Mouse (Mus musculus) bone marrow, adult 2 months (tissue): Measurements from ENCODE around the gene Lgals2. TPM values are rescaled to one million over a fixed set of nuclear protein-coding genes. Genes with fewer than 3 reads are reported as not detected.
A peak's percentile ranks its signal among the peaks of the same experiment; 100 is the strongest.
"Not testable (repeated sequence)": the region's sequence is repeated elsewhere in the genome, so short reads cannot be mapped to it uniquely, and the experiment has no call there.

Source experiments
- H3K27ac ChIP-seq: fragments of 200-500 bp; 2 replicates; pipeline ENCODE4 v1.5.1; 2012; ENCODE audit warnings: low read depth, mild to moderate bottlenecking, control low read depth, inconsistent platforms, low read length; ENCODE audit not compliant: control insufficient read depth, poor library complexity, insufficient read depth
- H3K4me1 ChIP-seq: fragments of 200-500 bp; 2 replicates; pipeline ENCODE4 v1.6.1; 2011; ENCODE audit warnings: low read length; ENCODE audit not compliant: control insufficient read depth, insufficient read depth
- H3K4me3 ChIP-seq: fragments of 200-500 bp; replicated peaks from 2 replicates; pipeline ENCODE3; 2011; ENCODE audit warnings: mild to moderate bottlenecking, low read depth, low read length, control low read depth; ENCODE audit not compliant: control insufficient read depth
- CTCF ChIP-seq: fragments of 200-500 bp; IDR thresholded peaks from 2 replicates; pipeline ENCODE4 v1.5.1; 2011; ENCODE audit warnings: low read length, control low read depth; ENCODE audit not compliant: control insufficient read depth, insufficient read depth
- POLR2A ChIP-seq: fragments of 200-500 bp; IDR thresholded peaks from 2 replicates; pipeline ENCODE4 v1.6.1; 2011; ENCODE audit warnings: low read depth, mild to moderate bottlenecking, control low read depth, low read length, borderline replicate concordance; ENCODE audit not compliant: control insufficient read depth
- WGBS: fragments of 180-500 bp; shearing (Covaris S2); methylation state at CpG from one replicate; pipeline ENCODE4 v1.1.7; 2018; 5-methylcytosine and 5-hydroxymethylcytosine counted together
- polyA plus RNA-seq: library from polyadenylated mRNA; stranded (reverse); fragments of >200 nt; gene quantifications from 2 replicates; pipeline ENCODE4 v1.2.4, GENCODE M21; 2011; ENCODE audit warnings: low replicate concordance; ENCODE audit not compliant: missing spikeins, insufficient read depth, insufficient read length

The Lgals2 gene
- polyA plus RNA-seq, 1 experiment: not detected

DNA sequence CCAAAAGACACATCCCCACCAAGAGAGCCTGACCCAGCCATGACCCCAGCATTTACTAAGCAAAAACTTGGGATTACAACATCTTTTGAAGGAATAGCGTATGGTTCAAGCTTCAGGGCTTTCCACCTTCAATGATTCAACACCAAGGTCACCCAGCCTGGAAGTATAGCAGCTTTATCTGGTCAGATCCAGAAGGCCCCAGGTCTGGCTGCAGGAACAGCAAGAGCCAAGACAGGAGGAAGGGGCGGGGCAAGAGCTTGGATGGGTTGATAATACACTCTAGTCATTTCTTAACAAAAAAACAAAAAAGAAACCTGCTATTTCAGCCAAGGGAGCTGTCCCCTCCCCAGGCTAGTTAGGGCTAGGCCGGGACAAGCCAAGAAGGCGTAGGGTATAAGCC lies 42.2 kb upstream of the Lgals2 start:
- H3K4me1 ChIP-seq: peaks cover 23% of the 10 kb centered on the region
- no peak for TF ChIP-seq CTCF
- TF ChIP-seq POLR2A: no peak
- H3K27ac ChIP-seq: no peak overlapping the region
- WGBS: 49% methylated on average over 4 of the region's 4 CpGs
- H3K4me3 ChIP-seq: no peak overlapping the region

- 18% methylated on average over 3 of the region's 3 CpGs for WGBS
- Histone ChIP-seq H3K4me3 (no peak overlapping the region), H3K4me1 (peaks cover 23% of the 10 kb centered on the region), H3K27ac (peak overlapping the region; percentile 64)
- no peak for TF ChIP-seq POLR2A
- TF ChIP-seq CTCF: no peak
Measured at GRCm38 (mm10) chr15:78896149-78896548, 40.8 kb upstream of the Lgals2 start.

GRCm38 (mm10) chr15:78895741-78896140 lies 40.4 kb upstream of the Lgals2 start:
- H3K4me3 ChIP-seq: no peak overlapping the region
- TF ChIP-seq POLR2A (no peak), CTCF (no peak)
- WGBS: 8% methylated on average over 2 of the region's 2 CpGs
- H3K4me1 ChIP-seq: peaks cover 23% of the 10 kb centered on the region
- H3K27ac ChIP-seq: peak overlapping the region; percentile 64

DNA sequence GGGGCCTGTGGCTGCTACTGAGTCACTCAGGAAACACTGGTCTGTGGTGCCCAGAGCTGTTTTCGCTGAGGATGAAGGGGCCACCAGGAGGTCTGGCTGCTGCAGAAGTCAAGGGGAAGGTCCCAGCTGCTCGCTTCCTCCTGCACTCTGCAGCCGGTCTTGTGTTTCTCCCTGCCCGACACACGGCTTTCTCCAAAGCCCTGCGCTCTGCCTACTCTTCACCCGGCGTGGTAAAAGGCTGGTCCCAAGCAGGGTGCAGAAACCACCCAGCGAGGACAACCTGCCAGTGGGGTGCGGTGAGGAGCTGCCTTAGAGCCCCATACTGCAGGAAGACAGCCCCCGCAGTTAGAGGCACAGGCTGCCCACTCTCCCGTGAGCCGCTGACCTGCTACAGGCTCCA lies 39.4 kb upstream of the Lgals2 start:
- no peak overlapping the region for H3K4me3 ChIP-seq
- WGBS: 10% methylated on average over 13 of the region's 13 CpGs
- TF ChIP-seq CTCF (no peak), POLR2A (no peak)
- H3K4me1 ChIP-seq: peaks cover 23% of the 10 kb centered on the region
- H3K27ac ChIP-seq: peak overlapping the region; percentile 70

DNA sequence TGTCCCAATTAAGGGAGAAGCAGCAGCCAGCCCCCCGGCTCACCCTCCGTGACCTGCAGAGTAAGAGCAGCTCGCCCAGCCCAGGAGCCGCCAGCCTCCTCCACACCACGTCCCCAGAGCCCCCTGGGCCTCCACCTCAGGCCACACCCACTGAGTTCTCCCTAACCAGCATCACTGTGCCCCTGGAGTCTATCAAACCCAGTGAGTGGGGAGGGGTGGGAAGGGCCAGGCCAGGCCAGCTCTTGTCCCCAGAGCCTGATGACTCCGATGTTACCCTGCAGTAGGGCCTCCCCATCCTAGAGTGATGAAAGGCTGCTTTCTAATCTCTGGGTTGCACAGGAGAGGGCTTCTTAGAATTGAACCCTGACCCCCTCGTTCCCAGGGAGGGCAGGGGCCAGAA lies 37.1 kb upstream of the Lgals2 start:
- TF ChIP-seq CTCF (no peak), POLR2A (no peak)
- 84% methylated on average over 7 of the region's 7 CpGs for WGBS
- Histone ChIP-seq H3K4me3 (no peak overlapping the region), H3K4me1 (peaks cover 14% of the 10 kb centered on the region), H3K27ac (no peak overlapping the region)

DNA sequence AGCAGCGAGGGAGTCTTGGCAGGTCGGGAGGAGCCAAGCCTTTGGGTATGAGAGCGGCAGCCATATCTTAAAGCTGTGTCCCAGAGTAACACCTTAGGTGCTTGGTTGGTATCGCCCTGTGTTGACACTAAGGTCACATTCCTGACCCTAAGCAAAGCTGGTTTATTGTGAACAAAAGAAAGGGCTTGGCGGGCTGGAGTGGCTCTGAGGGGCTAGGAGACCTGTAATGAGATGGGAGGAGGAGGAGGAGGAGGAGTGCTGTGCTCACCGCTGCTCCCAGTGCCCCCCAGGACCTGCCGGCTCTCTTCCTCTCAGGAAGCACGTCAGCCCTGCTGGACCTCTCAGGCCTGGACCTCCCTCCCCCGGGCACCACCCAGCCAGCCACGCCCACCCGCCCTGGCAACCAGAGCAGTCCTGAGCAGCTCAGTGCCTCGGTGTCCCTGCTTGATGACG lies 34.1 kb upstream of the Lgals2 start:
- Histone ChIP-seq H3K27ac (no peak overlapping the region), H3K4me3 (no peak overlapping the region), H3K4me1 (no peaks in the 10 kb centered on the region; the same call in 1 of the 2 replicates)
- WGBS: 65% methylated on average over 13 of the region's 13 CpGs
- TF ChIP-seq CTCF (no peak), POLR2A (no peak)

- Histone ChIP-seq H3K27ac (no peak overlapping the region), H3K4me3 (no peak overlapping the region), H3K4me1 (no peaks in the 10 kb centered on the region)
- 82% methylated on average over 3 of the region's 3 CpGs for whole genome bisulfite sequencing
- no peak for TF ChIP-seq POLR2A
- TF ChIP-seq CTCF: peak; percentile 12; the same call in 1 of the 2 replicates
Measured at GRCm38 (mm10) chr15:78881828-78882227, 26.5 kb upstream of the Lgals2 start.

- 92% methylated on average over 8 of the region's 8 CpGs for WGBS
- Histone ChIP-seq H3K27ac (no peak overlapping the region), H3K4me3 (no peak overlapping the region), H3K4me1 (no peaks in the 10 kb centered on the region; the same call in 1 of the 2 replicates)
- no peak for TF ChIP-seq POLR2A
- TF ChIP-seq CTCF: no peak
Measured at GRCm38 (mm10) chr15:78880432-78880831, 25.1 kb upstream of the Lgals2 start.

DNA sequence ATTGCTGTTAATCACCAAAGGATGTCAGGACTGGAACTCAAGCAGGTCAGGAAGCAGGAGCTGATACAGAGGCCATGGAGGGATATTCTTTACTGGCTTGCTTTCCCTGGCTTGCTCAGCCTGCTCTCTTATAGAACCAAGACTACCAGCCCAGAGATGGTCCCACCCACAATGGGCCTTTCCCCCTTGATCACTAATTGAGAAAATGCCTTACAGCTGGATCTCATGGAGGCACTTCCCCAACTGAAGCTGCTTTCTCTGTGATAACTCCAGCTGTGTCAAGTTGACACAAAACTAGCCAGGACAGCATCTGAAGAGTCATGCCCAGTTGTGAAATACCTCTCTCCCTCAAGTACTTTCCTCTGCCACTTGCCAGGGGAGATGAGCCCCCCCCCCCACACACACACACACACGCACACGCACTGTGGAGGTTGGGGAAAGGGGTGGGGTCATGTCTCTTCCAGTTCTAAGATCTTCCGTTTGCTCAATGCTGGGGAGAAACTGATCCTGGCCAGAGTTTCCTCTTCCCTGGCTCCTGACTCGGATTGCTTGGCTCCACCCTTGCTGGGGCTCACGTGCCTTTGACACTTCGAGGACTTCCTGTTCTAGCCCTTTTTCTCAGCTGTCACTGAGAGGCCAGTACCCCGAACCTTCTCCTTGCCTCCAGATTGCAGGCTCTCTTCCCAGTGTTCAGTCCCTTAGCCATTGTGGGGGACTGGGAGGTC lies 23.6 kb upstream of the Lgals2 start:
- 8% methylated on average over 7 of the region's 7 CpGs for WGBS
- H3K27ac ChIP-seq: peak overlapping the region; percentile 59
- not testable (repeated sequence) for H3K4me3 ChIP-seq, H3K4me1 ChIP-seq
